Mouse (Mus musculus) kidney, postnatal 0 days (tissue): ENCODE data around the gene Neu1. TPM values are rescaled to one million over a fixed set of nuclear protein-coding genes. Genes with fewer than 3 reads are reported as not detected.
"Not testable (repeated sequence)": the region's sequence is repeated elsewhere in the genome, so short reads cannot be mapped to it uniquely, and the experiment has no call there.

Experiments
- ATAC-seq: fragments of 200-750 bp; cut with Nextera tagmentation; replicated peaks from 2 replicates; pipeline ENCODE4 v1.8.0; 2017; ENCODE audit warnings: low read depth, moderate number of reproducible peaks, moderate TSS enrichment, moderate library complexity; ENCODE audit not compliant: low FRiP score
- DNase-seq: peaks from one replicate; pipeline ENCODE4 v3.0.0-alpha.2; 2016; ENCODE audit warnings: low spot score
- H3K27ac ChIP-seq: fragments of 300-500 bp; sonication (generic); 2 replicates; pipeline ENCODE4 v1.5.1; 2014; ENCODE audit warnings: mild to moderate bottlenecking
- H3K27me3 ChIP-seq: fragments of 300-500 bp; sonication (generic); 2 replicates; pipeline ENCODE4 v1.6.1; 2014; ENCODE audit warnings: low read length, mixed read lengths; ENCODE audit not compliant: insufficient read depth
- H3K36me3 ChIP-seq: fragments of 300-500 bp; sonication (generic); 2 replicates; pipeline ENCODE4 v1.6.1; 2014; ENCODE audit warnings: low read length, mixed read lengths; ENCODE audit not compliant: insufficient read depth
- H3K4me1 ChIP-seq: fragments of 300-500 bp; sonication (generic); replicated peaks from 2 replicates; pipeline ENCODE4 v1.6.1; 2014; ENCODE audit warnings: antibody characterized with exemption, low read length, mixed read lengths; ENCODE audit not compliant: insufficient read depth
- H3K4me2 ChIP-seq: fragments of 300-500 bp; sonication (generic); 2 replicates; pipeline ENCODE4 v1.6.1; 2014; ENCODE audit warnings: mild to moderate bottlenecking, low read length, moderate library complexity, mixed read lengths
- H3K4me3 ChIP-seq: fragments of 300-500 bp; sonication (generic); replicated peaks from 2 replicates; pipeline ENCODE4 v1.5.1; 2014; ENCODE audit warnings: low read depth, low read length
- H3K9ac ChIP-seq: fragments of 300-500 bp; sonication (generic); 2 replicates; pipeline ENCODE4 v1.6.1; 2014; ENCODE audit warnings: low read depth, low read length
- H3K9me3 ChIP-seq: fragments of 300-500 bp; sonication (generic); replicated peaks from 2 replicates; pipeline ENCODE4 v1.6.1; 2016; ENCODE audit warnings: low read length, inconsistent platforms, mixed read lengths
- CTCF ChIP-seq: IDR thresholded peaks from 2 replicates; pipeline ENCODE4 v1.5.1; 2016; ENCODE audit warnings: antibody characterized with exemption, low read depth, mild to moderate bottlenecking, moderate library complexity
- WGBS: fragments of 180-500 bp; shearing (Covaris S2); extraction: QIAGEN DNeasy Blood & Tissue Kit; methylation state at CpG from one replicate; pipeline ENCODE4 v1.1.7; 2014; 5-methylcytosine and 5-hydroxymethylcytosine counted together
- polyA plus RNA-seq: library from polyadenylated mRNA; unstranded; fragments of >200 nt; fragmentation: Nextera tagmentation; extraction: Ambion mirVana; gene quantifications from 2 replicates; pipeline ENCODE4 v1.2.1, GENCODE M21; 2015

Neu1 gene
- polyA plus RNA-seq, 1 experiment from 2014 or later, result 92.0 TPM

- H3K9ac ChIP-seq, result peak within 1 kb of the TSS; percentile 47; the same call in 1 of the 2 replicates
- peak within 1 kb of the TSS; percentile 60; the same call in 1 of the 2 replicates for H3K27ac ChIP-seq
Measured at GRCm38 (mm10) chr17:34972069-34972749, 41.2 kb downstream of the Neu1 start, which contains the start of the genes Hspa1a and Hspa1l. TSS of gene Hspa1a (minus strand) at chr17:34972156. TSS of gene Hspa1l (plus strand) at chr17:34972703.

GRCm38 (mm10) chr17:34975581-34976492 is 44.8 kb downstream of the Neu1 start:
- DNase-seq (no peak), ATAC-seq (no peak)
- TF ChIP-seq CTCF, result no peak
- H3K9ac ChIP-seq, result no peak overlapping the region
- H3K4me3 ChIP-seq, result no peak overlapping the region
- no peak overlapping the region for H3K4me2 ChIP-seq
- 0 out of 2 replicates have a peak, but pooled peaks cover 7% of the 10 kb centered on the region for H3K4me1 ChIP-seq
- H3K27me3 ChIP-seq, result no peaks in the 10 kb centered on the region
- H3K27ac ChIP-seq, result no peak overlapping the region
- no peaks in the 10 kb centered on the region for H3K36me3 ChIP-seq
- H3K9me3 ChIP-seq, result no peaks in the 10 kb centered on the region
- 78% methylated on average over 3 of the region's 3 CpGs for WGBS

More at GRCm38 (mm10) chr17:34972069-34972749, 41.2 kb downstream of the Neu1 start, which contains the start of the genes Hspa1a and Hspa1l:
- H3K9me3 ChIP-seq, H3K4me1 ChIP-seq, H3K27me3 ChIP-seq, H3K36me3 ChIP-seq: not testable (repeated sequence)
- peak; percentile 96 for DNase-seq
- peak; percentile 92 for ATAC-seq
- WGBS, result 2% methylated on average over 27 of the region's 33 CpGs
- Histone ChIP-seq H3K4me3 (peak within 1 kb of the TSS; percentile 26; the same call in 1 of the 2 replicates), H3K4me2 (peak within 1 kb of the TSS; percentile 62)

GRCm38 (mm10) chr17:34977000-34977399 is 45.9 kb downstream of the Neu1 start:
- no peak overlapping the region for H3K9ac ChIP-seq
- H3K9me3 ChIP-seq, result no peaks in the 10 kb centered on the region
- no peaks in the 10 kb centered on the region for H3K36me3 ChIP-seq
- no peak overlapping the region for H3K4me3 ChIP-seq
- 93% methylated on average over 20 of the region's 20 CpGs for WGBS
- ATAC-seq, result no peak
- H3K4me2 ChIP-seq, result no peak overlapping the region
- no peak overlapping the region for H3K27ac ChIP-seq
- 0 out of 2 replicates have a peak, but pooled peaks cover 7% of the 10 kb centered on the region for H3K4me1 ChIP-seq
- no peaks in the 10 kb centered on the region for H3K27me3 ChIP-seq
- TF ChIP-seq CTCF, result no peak
- no peak for DNase-seq

- ATAC-seq, result no peak
- no peak overlapping the region for H3K9ac ChIP-seq
- no peak overlapping the region for H3K4me3 ChIP-seq
- no peak overlapping the region for H3K4me2 ChIP-seq
- H3K36me3 ChIP-seq, result no peaks in the 10 kb centered on the region
- no peak for DNase-seq
- 0 out of 2 replicates have a peak, but pooled peaks cover 6% of the 10 kb centered on the region for H3K4me1 ChIP-seq
- H3K27ac ChIP-seq, result no peak overlapping the region
- WGBS, result 86% methylated on average over 27 of the region's 27 CpGs
- no peaks in the 10 kb centered on the region for H3K9me3 ChIP-seq
- H3K27me3 ChIP-seq, result no peaks in the 10 kb centered on the region
- no peak for TF ChIP-seq CTCF
Measured at GRCm38 (mm10) chr17:34978239-34978638, 47.2 kb downstream of the Neu1 start.

GRCm38 (mm10) chr17:34979631-34980030 is 48.6 kb downstream of the Neu1 start:
- no peak for TF ChIP-seq CTCF
- no peak overlapping the region for H3K9ac ChIP-seq
- H3K4me2 ChIP-seq, result no peak overlapping the region
- ATAC-seq (no peak), DNase-seq (no peak)
- WGBS, result 86% methylated on average over 4 of the region's 4 CpGs
- H3K27ac ChIP-seq, result no peak overlapping the region
- no peak overlapping the region for H3K4me3 ChIP-seq
- H3K9me3 ChIP-seq, result no peaks in the 10 kb centered on the region
- 0 out of 2 replicates have a peak, but pooled peaks cover 6% of the 10 kb centered on the region for H3K4me1 ChIP-seq
- no peaks in the 10 kb centered on the region for H3K36me3 ChIP-seq
- no peaks in the 10 kb centered on the region for H3K27me3 ChIP-seq

- H3K4me2 ChIP-seq, result peak overlapping the region; percentile 98
- 0 out of 2 replicates have a peak, but pooled peaks cover 6% of the 10 kb centered on the region for H3K4me1 ChIP-seq
- H3K9me3 ChIP-seq, result no peaks in the 10 kb centered on the region
- WGBS, result 9% methylated on average over 2 of the region's 2 CpGs
- DNase-seq (peak; percentile 93), ATAC-seq (no peak)
- peak overlapping the region; percentile 80 for H3K4me3 ChIP-seq
- H3K36me3 ChIP-seq, result 0 out of 2 replicates have a peak, but pooled peaks cover 5% of the 10 kb centered on the region
- no peaks in the 10 kb centered on the region for H3K27me3 ChIP-seq
- H3K9ac ChIP-seq, result peak overlapping the region; percentile 80; the same call in 1 of the 2 replicates
- H3K27ac ChIP-seq, result peak overlapping the region; percentile 95; the same call in 1 of the 2 replicates
- peak; percentile 87 for TF ChIP-seq CTCF
Measured at GRCm38 (mm10) chr17:34980655-34981054, 49.6 kb downstream of the Neu1 start.
